Mouse (Mus musculus) liver, postnatal 0 days (tissue): ENCODE data around the gene Tm7sf3.

Experiments used
- CTCF ChIP-seq: sonication (generic); IDR thresholded peaks from 2 replicates; pipeline ENCODE4 v1.5.1; 2016; ENCODE audit warnings: antibody characterized with exemption, low read depth
- EP300 ChIP-seq: IDR thresholded peaks from 2 replicates; pipeline ENCODE4 v1.6.1; 2016; ENCODE audit warnings: antibody characterized with exemption, low read depth, mild to moderate bottlenecking

DNA sequence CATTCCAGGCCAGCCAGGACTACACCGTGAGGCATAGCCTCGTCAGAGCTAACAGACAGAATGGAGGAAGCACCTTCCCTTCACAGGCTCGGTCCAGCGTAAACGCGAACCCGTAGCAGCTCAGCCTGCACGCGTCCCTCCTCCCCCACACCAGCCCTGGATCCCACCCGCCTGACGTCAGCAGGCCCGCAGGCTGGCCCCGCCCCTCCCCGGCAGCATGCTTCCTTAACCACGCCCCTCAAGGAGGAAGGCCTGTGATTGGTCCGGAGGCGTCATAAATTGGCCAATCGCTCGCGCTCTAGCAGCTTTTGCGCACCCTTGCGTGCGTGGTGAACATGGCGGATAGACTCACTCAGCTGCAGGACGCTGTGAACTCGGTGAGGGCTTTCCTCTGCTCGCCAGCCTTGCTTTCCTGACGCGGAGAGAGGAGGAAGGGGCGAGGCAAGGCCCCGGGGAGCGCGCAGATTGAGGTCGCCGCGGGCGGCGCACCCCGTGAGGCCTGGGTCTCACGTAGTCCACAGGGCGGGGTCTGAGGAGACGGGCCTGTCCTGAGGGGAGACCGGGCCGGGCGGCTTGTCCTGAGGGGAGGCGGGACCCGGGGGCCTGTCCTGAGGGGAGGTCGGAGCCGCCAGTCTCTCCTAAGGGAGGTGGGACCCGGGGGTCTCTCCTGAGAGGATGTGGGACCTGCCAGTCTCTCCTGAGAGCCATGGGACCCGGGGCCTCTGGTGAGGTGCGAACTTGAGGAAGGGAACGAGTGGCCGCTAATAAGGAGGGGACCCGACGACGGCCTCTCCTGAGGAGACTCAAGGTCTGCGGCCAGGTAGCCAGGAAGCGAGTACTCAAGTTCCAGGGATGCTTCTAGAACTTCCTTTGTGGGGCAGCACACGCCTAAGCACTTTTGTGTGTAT is at the start of gene Tm7sf3, which contains the start of gene Med21:
- TF ChIP-seq CTCF (peak; percentile 60), EP300 (no peak)
